Mouse (Mus musculus): ENCODE results near the gene Coq8b. TPM values are rescaled to one million over a fixed set of nuclear protein-coding genes. Genes with fewer than 3 reads are reported as not detected.

The Coq8b gene
- polyA plus RNA-seq, 1 experiment from 2014 or later: 13.9 TPM

GRCm38 (mm10) chr7:27306161-27307160 lies 73.6 kb downstream of the Coq8b start:
- H3K9me3 ChIP-seq: no peaks in the 10 kb centered on the region
- no peak overlapping the region for H3K4me3 ChIP-seq
- peaks cover 74% of the 10 kb centered on the region for H3K27me3 ChIP-seq (ENCODE audit: insufficient read depth, poor library complexity, severe bottlenecking)
- DNase-seq (ENCODE audit: low spot score): no peak
- H3K4me1 ChIP-seq: peaks cover 16% of the 10 kb centered on the region
- no peaks in the 10 kb centered on the region for H3K36me3 ChIP-seq
- 70% methylated on average over 24 of the region's 24 CpGs for WGBS
- no peak overlapping the region for H3K27ac ChIP-seq

DNA sequence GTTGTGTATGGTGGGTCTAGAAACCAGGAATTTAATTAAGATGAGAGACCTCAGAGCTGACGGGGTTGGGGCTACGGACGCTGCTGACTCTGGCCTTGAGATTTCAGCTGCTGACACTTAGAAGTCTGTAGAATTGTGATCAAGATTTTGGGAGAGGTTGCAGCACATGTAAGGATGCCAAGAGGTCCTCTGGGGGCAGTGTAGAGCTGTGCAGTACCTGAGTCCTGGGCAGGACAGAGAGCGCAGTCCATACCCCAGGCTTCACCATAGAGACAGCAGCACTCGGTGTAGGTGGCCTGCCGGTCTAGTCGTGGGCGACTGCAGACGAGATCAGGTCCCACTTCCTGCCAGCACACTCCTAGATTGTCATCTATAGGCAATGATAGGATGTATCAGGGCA lies 74.7 kb downstream of the Coq8b start:
- Histone ChIP-seq H3K27me3 (ENCODE audit: insufficient read depth, poor library complexity, severe bottlenecking) (peaks cover 80% of the 10 kb centered on the region), H3K4me3 (no peak overlapping the region), H3K4me1 (peaks cover 16% of the 10 kb centered on the region), H3K9me3 (no peaks in the 10 kb centered on the region), H3K27ac (no peak overlapping the region), H3K36me3 (no peaks in the 10 kb centered on the region)
- DNase-seq (ENCODE audit: low spot score): no peak
- WGBS: 63% methylated on average over 9 of the region's 9 CpGs

MicroRNA genes within 50 kb of the gene (microRNA counts, 519-probe panel; counts per million panel counts)
- not detected for microRNA mmu-miR-1191

Small RNA genes within 50 kb of the gene (microRNA-seq; reads per million reads assigned to microRNA genes)
- gene Mir1191: 7.6 reads per million, percentile 22 among the genes with 10 or more reads in this experiment

Other genes starting within 250 kb of the Coq8b start
- not detected in 2 replicates for gene Cyp2a12, start 203.9 kb upstream of the Coq8b start, polyA plus RNA-seq (2016; fragmentation: Nextera tagmentation; extraction: Ambion mirVana)
- not detected in 2 replicates for gene Cyp2f2, start 113.1 kb upstream of the Coq8b start, polyA plus RNA-seq (2016; fragmentation: Nextera tagmentation; extraction: Ambion mirVana)
- 0.11 TPM in 1 of 2 replicates, not detected in the other for gene Cyp2t4, start 79.3 kb upstream of the Coq8b start, polyA plus RNA-seq (2016; fragmentation: Nextera tagmentation; extraction: Ambion mirVana)
- 66.5 and 73.0 TPM in 2 replicates for gene Egln2, start 66.2 kb upstream of the Coq8b start, polyA plus RNA-seq (2016; fragmentation: Nextera tagmentation; extraction: Ambion mirVana)
- gene Rab4b, start 54.1 kb upstream of the Coq8b start, polyA plus RNA-seq (2016; fragmentation: Nextera tagmentation; extraction: Ambion mirVana): 59.4 and 63.2 TPM in 2 replicates
- gene Gm21983, start 51.9 kb upstream of the Coq8b start, polyA plus RNA-seq (2016; fragmentation: Nextera tagmentation; extraction: Ambion mirVana): not detected in 2 replicates
- 1.0 and 1.5 TPM in 2 replicates for gene Mia, start 51.9 kb upstream of the Coq8b start, polyA plus RNA-seq (2016; fragmentation: Nextera tagmentation; extraction: Ambion mirVana)
- 3.1 and 3.2 TPM in 2 replicates for gene BC024978, start 37.2 kb upstream of the Coq8b start, polyA plus RNA-seq (2016; fragmentation: Nextera tagmentation; extraction: Ambion mirVana)
- 227 and 298 TPM in 2 replicates for gene Snrpa, start 36.8 kb upstream of the Coq8b start, polyA plus RNA-seq (2016; fragmentation: Nextera tagmentation; extraction: Ambion mirVana)
- 3.4 and 5.0 TPM in 2 replicates for gene Itpkc, start 4.4 kb upstream of the Coq8b start, polyA plus RNA-seq (2016; fragmentation: Nextera tagmentation; extraction: Ambion mirVana)
- 7.0 and 9.6 TPM in 2 replicates for gene Numbl, start 25.4 kb downstream of the Coq8b start, polyA plus RNA-seq (2016; fragmentation: Nextera tagmentation; extraction: Ambion mirVana)
- gene Ltbp4, start 104.7 kb downstream of the Coq8b start, polyA plus RNA-seq (2016; fragmentation: Nextera tagmentation; extraction: Ambion mirVana): 19.2 and 23.6 TPM in 2 replicates
- 48.3 and 50.4 TPM in 2 replicates for gene Shkbp1, start 123.0 kb downstream of the Coq8b start, polyA plus RNA-seq (2016; fragmentation: Nextera tagmentation; extraction: Ambion mirVana)
- gene Gm20479, start 124.4 kb downstream of the Coq8b start, polyA plus RNA-seq (2016; fragmentation: Nextera tagmentation; extraction: Ambion mirVana): 1.3 and 2.1 TPM in 2 replicates
- 0.40 and 0.46 TPM in 2 replicates for gene Sptbn4, start 214.7 kb downstream of the Coq8b start, polyA plus RNA-seq (2016; fragmentation: Nextera tagmentation; extraction: Ambion mirVana)
- gene Blvrb, start 215.0 kb downstream of the Coq8b start, polyA plus RNA-seq (2016; fragmentation: Nextera tagmentation; extraction: Ambion mirVana): 88.8 and 94.6 TPM in 2 replicates
- gene Sertad3, start 240.7 kb downstream of the Coq8b start, polyA plus RNA-seq (2016; fragmentation: Nextera tagmentation; extraction: Ambion mirVana): 19.0 and 23.8 TPM in 2 replicates

Data from heart, embryonic 10.5 days (tissue).